Mouse (Mus musculus) ES-E14 (cell line): Measurements from ENCODE around the gene Ctnna3. TPM values are rescaled to one million over a fixed set of nuclear protein-coding genes. Genes with fewer than 3 reads are reported as not detected.

Experiments
- DNase-seq: peaks from one replicate; pipeline ENCODE4 v3.0.0-alpha.2; 2013; ENCODE audit warnings: low read depth, low spot score
- H3K27ac ChIP-seq: 2 replicates; pipeline ENCODE4 v1.5.1; 2012; ENCODE audit warnings: low read depth, mild to moderate bottlenecking, low read length, moderate library complexity, mixed read lengths; ENCODE audit not compliant: poor library complexity, insufficient read depth, severe bottlenecking
- H3K36me3 ChIP-seq: 2 replicates; pipeline ENCODE4 v1.6.1; 2012; ENCODE audit warnings: mild to moderate bottlenecking, low read length, moderate library complexity, mixed read lengths; ENCODE audit not compliant: control insufficient read depth, poor library complexity, insufficient read depth, severe bottlenecking
- H3K4me1 ChIP-seq, 2 experiments: fragments of 150-350 bp in 1 of 2; sonication (generic) in 1 of 2; 2 replicates each; pipeline ENCODE4 v1.6.1; 2012; ENCODE audit warnings: low read length in 2 of 2, mild to moderate bottlenecking in 1 of 2, mixed read lengths in 1 of 2; ENCODE audit not compliant: control insufficient read depth in 2 of 2, insufficient read depth in 2 of 2, poor library complexity in 1 of 2
- H3K4me3 ChIP-seq, 2 experiments: fragments of 150-350 bp in 1 of 2; sonication (generic) in 1 of 2; 2 replicates each; pipeline ENCODE4 v1.5.1; 2012; ENCODE audit warnings: low read length in 2 of 2, low read depth in 1 of 2, mild to moderate bottlenecking in 1 of 2, mixed read lengths in 1 of 2; ENCODE audit not compliant: insufficient read depth in 1 of 2, poor library complexity in 1 of 2, severe bottlenecking in 1 of 2
- H3K9ac ChIP-seq: 2 replicates; pipeline ENCODE4 v1.6.1; 2012; ENCODE audit warnings: low read depth, mild to moderate bottlenecking, low read length, mixed read lengths; ENCODE audit not compliant: poor library complexity, insufficient read depth, severe bottlenecking
- H3K9me3 ChIP-seq: fragments of 150-350 bp; sonication (generic); 2 replicates; pipeline ENCODE4 v1.6.1; 2012; ENCODE audit warnings: low read depth, mild to moderate bottlenecking, low read length; ENCODE audit not compliant: control insufficient read depth, insufficient read depth
- CHD2 ChIP-seq: IDR thresholded peaks from 2 replicates; pipeline ENCODE4 v1.6.1; 2014; ENCODE audit warnings: mild to moderate bottlenecking, low read depth, low read length, inconsistent platforms
- HCFC1 ChIP-seq: IDR thresholded peaks from 2 replicates; pipeline ENCODE4 v1.6.1; 2012; ENCODE audit warnings: low read length, inconsistent platforms, borderline replicate concordance; ENCODE audit not compliant: insufficient read depth
- MAFK ChIP-seq: IDR thresholded peaks from 2 replicates; pipeline ENCODE4 v1.6.1; 2014; ENCODE audit warnings: mild to moderate bottlenecking, low read depth, low read length, inconsistent platforms; ENCODE audit not compliant: insufficient read depth
- ZC3H11A ChIP-seq: IDR thresholded peaks from 2 replicates; pipeline ENCODE4 v1.6.1; 2012; ENCODE audit warnings: low read depth, mild to moderate bottlenecking, inconsistent platforms, low read length, borderline replicate concordance
- ZNF384 ChIP-seq: IDR thresholded peaks from 2 replicates; pipeline ENCODE4 v1.6.1; 2012; ENCODE audit warnings: low read depth, low read length, inconsistent platforms
- in situ Hi-C, 2 experiments: fragments of 600-800 bp; cut with MboI; formaldehyde crosslinking; loops; one replicate each; pipeline ENCODE4 v1.15.1; 2025; ENCODE audit warnings: low sequenced_read_pairs in 2 of 2, inconsistent platforms in 1 of 2; ENCODE audit not compliant: unreplicated experiment in 2 of 2
- total RNA-seq: library from RNA; depleted of rRNA; stranded (reverse); fragments of 300-350 nt; gene quantifications from 2 replicates; pipeline ENCODE4 v1.2.3, GENCODE M21; 2012

The Ctnna3 gene
- total RNA-seq, 1 experiment: not detected

- no peak overlapping the region for H3K9ac ChIP-seq
- in situ Hi-C loops: no loop called here
- no peak overlapping the region for H3K4me3 ChIP-seq
- no peaks in the 10 kb centered on the region for H3K9me3 ChIP-seq
- no peaks in the 10 kb centered on the region for H3K36me3 ChIP-seq
- DNase-seq: no peak
- no peak overlapping the region for H3K27ac ChIP-seq
- H3K4me1 ChIP-seq: no peaks in the 10 kb centered on the region
- TF ChIP-seq MAFK (no peak), CHD2 (no peak), ZC3H11A (no peak)
These were observed 705.6 kb downstream of the Ctnna3 start for GRCm38 (mm10) chr10:64135481-64135880.

- TF ChIP-seq ZNF384 (no peak), MAFK (no peak), CHD2 (no peak), ZC3H11A (no peak), HCFC1 (no peak)
- H3K36me3 ChIP-seq: no peaks in the 10 kb centered on the region
- no peak overlapping the region for H3K27ac ChIP-seq
- H3K9ac ChIP-seq: no peak overlapping the region
- DNase-seq: no peak
- no peaks in the 10 kb centered on the region for H3K9me3 ChIP-seq
- in situ Hi-C loops: no loop called here
- no peaks in the 10 kb centered on the region for H3K4me1 ChIP-seq
- H3K4me3 ChIP-seq: no peak overlapping the region
These were observed 716.6 kb downstream of the Ctnna3 start for GRCm38 (mm10) chr10:64146511-64146910.

GRCm38 (mm10) chr10:64181696-64182095, 751.8 kb downstream of the Ctnna3 start:
- Histone ChIP-seq H3K27ac (no peak overlapping the region), H3K36me3 (no peaks in the 10 kb centered on the region), H3K9ac (no peak overlapping the region), H3K4me1 (no peaks in the 10 kb centered on the region), H3K9me3 (no peaks in the 10 kb centered on the region), H3K4me3 (no peak overlapping the region)
- in situ Hi-C loops: no loop called here
- no peak for DNase-seq
- TF ChIP-seq HCFC1 (no peak), CHD2 (no peak), ZC3H11A (no peak), MAFK (no peak), ZNF384 (no peak)

- no peaks in the 10 kb centered on the region for H3K9me3 ChIP-seq
- in situ Hi-C loops: no loop called here
- no peak overlapping the region for H3K27ac ChIP-seq
- H3K4me1 ChIP-seq: no peaks in the 10 kb centered on the region
- H3K4me3 ChIP-seq: no peak overlapping the region
- DNase-seq: no peak
- TF ChIP-seq ZC3H11A (no peak), ZNF384 (no peak), CHD2 (no peak), MAFK (no peak), HCFC1 (no peak)
- no peaks in the 10 kb centered on the region for H3K36me3 ChIP-seq
- no peak overlapping the region for H3K9ac ChIP-seq
These were observed 752.8 kb downstream of the Ctnna3 start for GRCm38 (mm10) chr10:64182731-64183130.

DNA sequence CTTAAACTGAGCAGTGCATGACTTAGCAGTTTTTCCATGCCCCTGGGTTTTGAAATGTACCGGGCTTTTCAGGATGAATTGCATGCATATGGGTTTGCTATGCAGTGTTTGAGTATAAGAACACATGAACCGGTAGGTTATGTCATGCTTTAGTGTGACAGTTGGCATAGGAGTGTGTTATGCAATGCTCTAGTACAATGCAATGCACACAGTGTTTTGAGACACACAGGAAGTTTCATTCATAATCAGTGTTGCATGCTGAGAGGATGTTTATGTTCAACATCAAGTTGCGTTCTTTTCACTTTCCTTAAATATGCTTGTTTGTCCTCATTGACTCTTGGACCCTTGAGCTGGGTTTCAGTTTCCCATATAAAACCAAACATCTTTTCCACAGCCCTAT, 758.1 kb downstream of the Ctnna3 start:
- no peaks in the 10 kb centered on the region for H3K9me3 ChIP-seq
- H3K4me1 ChIP-seq: no peaks in the 10 kb centered on the region
- no peak overlapping the region for H3K9ac ChIP-seq
- in situ Hi-C loops: no loop called here
- DNase-seq: no peak
- no peak overlapping the region for H3K27ac ChIP-seq
- no peak overlapping the region for H3K4me3 ChIP-seq
- H3K36me3 ChIP-seq: no peaks in the 10 kb centered on the region
- TF ChIP-seq CHD2 (no peak), HCFC1 (no peak), MAFK (no peak), ZNF384 (no peak), ZC3H11A (no peak)
